Mouse (Mus musculus): ENCODE results near the gene Gm32742. TPM values are rescaled to one million over a fixed set of nuclear protein-coding genes. Genes with fewer than 3 reads are reported as not detected.
A peak's percentile ranks its signal among the peaks of the same experiment; 100 is the strongest.

Gene Gm32742
- total RNA-seq, 2 experiments from 2014 or later, result not detected

Small RNAs within 50 kb of the gene (microRNA-seq; reads per million reads assigned to microRNA genes)
- 112 reads per million, percentile 47 among the genes with 10 or more reads in this experiment for gene Mir34b
- 1,332 reads per million, percentile 79 among the genes with 10 or more reads in this experiment for gene Mir34c

Other genes with a start within 250 kb of the Gm32742 start
- 10 to 100 TPM; 51.1 to 56.3 TPM for gene Sik2, start 156.4 kb downstream of the Gm32742 start, total RNA-seq (2021)
- gene Btg4, start 104.6 kb downstream of the Gm32742 start, total RNA-seq (2021), result not detected
- gene Layn, start 88.4 kb downstream of the Gm32742 start, total RNA-seq (2021), result 10 to 100 TPM in 1 of 2 experiments, 1 to 10 TPM in 1; 7.7 to 10.4 TPM
- under 1 TPM in 1 of 2 experiments, not detected in 1; 0.31 TPM for gene 4833427G06Rik, start 63.4 kb downstream of the Gm32742 start, total RNA-seq (2021)
- gene Pou2af1, start 48.2 kb upstream of the Gm32742 start, total RNA-seq (2021), result under 1 TPM; 0.48 to 0.85 TPM
- gene Colca2, start 113.1 kb upstream of the Gm32742 start, total RNA-seq (2021), result 1 to 10 TPM; 3.8 to 6.1 TPM
- under 1 TPM in 1 of 2 experiments, not detected in 1; 0.31 TPM for gene 1810046K07Rik, start 163.4 kb upstream of the Gm32742 start, total RNA-seq (2021)

Data from adrenal gland, postnatal 4 days (tissue).